Mouse (Mus musculus) lung, embryonic 14.5 days (tissue): Measurements from ENCODE around the gene Cbfa2t2. TPM values are rescaled to one million over a fixed set of nuclear protein-coding genes. Genes with fewer than 3 reads are reported as not detected.

ENCODE experiments used
- ATAC-seq: fragments of 200-750 bp; cut with Nextera tagmentation; 2 replicates; pipeline ENCODE4 v1.8.0; 2017; ENCODE audit warnings: mild to moderate bottlenecking, moderate TSS enrichment, moderate library complexity; ENCODE audit not compliant: insufficient read depth
- DNase-seq: peaks from one replicate; pipeline ENCODE4 v3.0.0-alpha.2; 2015
- H3K27ac ChIP-seq: fragments of 300-500 bp; sonication (generic); 2 replicates; pipeline ENCODE4 v1.5.1; 2014; ENCODE audit warnings: low read depth, mild to moderate bottlenecking, moderate library complexity
- H3K27me3 ChIP-seq: fragments of 300-500 bp; sonication (generic); 2 replicates; pipeline ENCODE4 v1.6.1; 2014; ENCODE audit warnings: low read length, control low read depth; ENCODE audit not compliant: insufficient read depth
- H3K36me3 ChIP-seq: fragments of 300-500 bp; sonication (generic); 2 replicates; pipeline ENCODE4 v1.6.1; 2014; ENCODE audit warnings: control low read depth; ENCODE audit not compliant: insufficient read depth
- H3K4me1 ChIP-seq: fragments of 300-500 bp; sonication (generic); 2 replicates; pipeline ENCODE4 v1.6.1; 2014; ENCODE audit warnings: antibody characterized with exemption, control low read depth; ENCODE audit not compliant: insufficient read depth
- H3K4me2 ChIP-seq: fragments of 300-500 bp; sonication (generic); 2 replicates; pipeline ENCODE4 v1.6.1; 2014; ENCODE audit warnings: mild to moderate bottlenecking
- H3K4me3 ChIP-seq: fragments of 300-500 bp; sonication (generic); 2 replicates; pipeline ENCODE4 v1.5.1; 2014; ENCODE audit warnings: low read depth, low read length
- H3K9ac ChIP-seq: fragments of 300-500 bp; sonication (generic); 2 replicates; pipeline ENCODE4 v1.6.1; 2014
- H3K9me3 ChIP-seq: fragments of 300-500 bp; sonication (generic); 2 replicates; pipeline ENCODE4 v1.6.1; 2016; ENCODE audit warnings: low read depth, low read length, control low read depth
- CTCF ChIP-seq: IDR thresholded peaks from 2 replicates; pipeline ENCODE4 v1.5.1; 2016; ENCODE audit warnings: antibody characterized with exemption, low read depth
- WGBS: fragments of 180-500 bp; shearing (Covaris S2); extraction: QIAGEN DNeasy Blood & Tissue Kit; methylation state at CpG from one replicate; pipeline ENCODE4 v1.1.7; 2014; 5-methylcytosine and 5-hydroxymethylcytosine counted together
- polyA plus RNA-seq: library from polyadenylated mRNA; unstranded; fragments of >200 nt; fragmentation: Nextera tagmentation; extraction: Ambion mirVana; gene quantifications from 2 replicates; pipeline ENCODE4 v1.2.1, GENCODE M21; 2014

Cbfa2t2 gene
- polyA plus RNA-seq, 1 experiment from 2014 or later: 39.8 TPM

GRCm38 (mm10) chr2:154454605-154455004 is 18.3 kb downstream of the Cbfa2t2 start:
- no peaks in the 10 kb centered on the region for H3K27me3 ChIP-seq
- WGBS: 67% methylated on average over 3 of the region's 3 CpGs
- ATAC-seq: no peak
- H3K4me2 ChIP-seq: no peak overlapping the region
- TF ChIP-seq CTCF: no peak
- H3K36me3 ChIP-seq: 0 out of 2 replicates have a peak, but pooled peaks cover 4% of the 10 kb centered on the region
- H3K9me3 ChIP-seq: no peaks in the 10 kb centered on the region
- H3K9ac ChIP-seq: no peak overlapping the region
- peaks cover 3% of the 10 kb centered on the region; the same call in 1 of the 2 replicates for H3K4me1 ChIP-seq
- no peak overlapping the region; the same call in 1 of the 2 replicates for H3K27ac ChIP-seq
- DNase-seq: no peak
- no peak overlapping the region for H3K4me3 ChIP-seq

DNA sequence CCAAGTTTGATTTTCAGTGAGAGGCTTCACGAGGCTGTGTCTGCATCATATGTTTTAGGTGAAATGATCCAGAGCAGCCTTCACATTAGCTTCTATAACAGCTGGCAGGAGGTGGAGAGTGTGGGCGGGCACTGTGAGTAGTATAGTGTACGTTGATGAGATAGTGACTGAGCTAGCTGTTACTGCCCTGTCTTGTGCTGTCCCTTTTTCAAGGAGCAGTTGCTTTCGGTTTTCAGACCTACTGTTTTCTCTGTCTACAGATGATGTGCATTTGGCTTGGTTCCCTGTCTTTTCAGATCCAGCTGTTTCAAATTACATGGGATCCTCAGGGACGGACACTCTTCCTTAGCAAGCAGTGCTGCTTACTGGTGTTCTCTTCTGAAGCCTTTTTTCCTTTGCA is 19.5 kb downstream of the Cbfa2t2 start:
- Histone ChIP-seq H3K36me3 (0 out of 2 replicates have a peak, but pooled peaks cover 4% of the 10 kb centered on the region), H3K4me2 (peak overlapping the region; percentile 37), H3K27me3 (no peaks in the 10 kb centered on the region), H3K4me1 (peaks cover 3% of the 10 kb centered on the region; the same call in 1 of the 2 replicates), H3K4me3 (no peak overlapping the region), H3K9ac (no peak overlapping the region), H3K27ac (peak overlapping the region; percentile 75), H3K9me3 (no peaks in the 10 kb centered on the region)
- WGBS: 32% methylated on average over 5 of the region's 5 CpGs
- DNase-seq: peak; percentile 86
- TF ChIP-seq CTCF: no peak
- peak; percentile 90 for ATAC-seq

DNA sequence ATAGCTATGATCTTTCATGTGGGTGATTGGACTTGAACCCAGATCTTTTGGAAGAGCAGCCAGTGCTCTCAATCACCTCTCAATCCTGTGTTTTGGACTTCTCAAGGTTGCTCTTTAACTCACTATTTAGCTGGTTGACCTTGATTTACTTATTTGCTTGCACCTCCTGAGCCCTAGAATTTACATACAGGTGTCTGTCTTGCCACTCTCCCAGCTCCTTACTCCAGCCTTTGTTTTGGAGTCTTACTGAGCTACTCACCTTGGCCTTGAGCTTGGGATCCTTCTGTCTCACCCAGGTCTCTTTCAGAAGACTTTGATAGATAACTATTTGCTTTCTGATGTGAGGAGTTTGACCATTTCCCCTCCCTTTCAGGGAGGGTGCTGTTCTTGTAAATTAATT is 20.3 kb downstream of the Cbfa2t2 start:
- Histone ChIP-seq H3K27me3 (no peaks in the 10 kb centered on the region), H3K9me3 (no peaks in the 10 kb centered on the region), H3K4me2 (no peak overlapping the region), H3K27ac (no peak overlapping the region), H3K4me1 (peaks cover 3% of the 10 kb centered on the region; the same call in 1 of the 2 replicates), H3K9ac (no peak overlapping the region), H3K4me3 (no peak overlapping the region), H3K36me3 (0 out of 2 replicates have a peak, but pooled peaks cover 4% of the 10 kb centered on the region)
- ATAC-seq (no peak), DNase-seq (no peak)
- TF ChIP-seq CTCF: no peak

- H3K36me3 ChIP-seq: no peaks in the 10 kb centered on the region
- no peak for TF ChIP-seq CTCF
- ATAC-seq (no peak), DNase-seq (no peak)
- no peaks in the 10 kb centered on the region for H3K27me3 ChIP-seq
- no peaks in the 10 kb centered on the region for H3K9me3 ChIP-seq
- no peak overlapping the region for H3K4me3 ChIP-seq
- no peak overlapping the region for H3K9ac ChIP-seq
- no peak overlapping the region for H3K27ac ChIP-seq
- 49% methylated on average over 2 of the region's 2 CpGs for WGBS
- no peak overlapping the region for H3K4me2 ChIP-seq
- peaks cover 7% of the 10 kb centered on the region; the same call in 1 of the 2 replicates for H3K4me1 ChIP-seq
Measured at GRCm38 (mm10) chr2:154459262-154459661, 23.0 kb downstream of the Cbfa2t2 start.

DNA sequence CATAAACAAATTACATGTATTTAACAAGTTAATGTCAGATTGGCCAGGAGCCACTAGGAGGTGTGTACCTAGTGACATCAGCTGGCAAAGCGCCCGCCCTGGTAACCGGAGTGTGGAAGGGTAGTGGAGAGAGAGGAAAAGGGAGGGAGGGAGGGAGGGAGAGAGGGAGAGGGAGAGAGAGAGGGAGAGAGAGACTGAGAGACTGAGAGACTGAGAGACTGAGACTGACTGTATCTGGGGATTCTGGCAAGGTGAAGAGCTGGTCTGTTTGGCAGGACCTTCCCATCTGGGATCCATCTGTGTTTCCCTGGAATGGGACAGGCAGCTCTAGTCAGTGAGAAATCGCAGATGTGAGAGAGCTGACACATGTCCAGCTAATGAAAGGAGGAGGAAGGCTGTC is 23.6 kb downstream of the Cbfa2t2 start:
- H3K9ac ChIP-seq: no peak overlapping the region
- H3K4me2 ChIP-seq: peak overlapping the region; percentile 15; the same call in 1 of the 2 replicates
- no peaks in the 10 kb centered on the region for H3K36me3 ChIP-seq
- DNase-seq (peak; percentile 76), ATAC-seq (peak; percentile 62)
- H3K4me1 ChIP-seq: peaks cover 7% of the 10 kb centered on the region; the same call in 1 of the 2 replicates
- WGBS: 12% methylated on average over 4 of the region's 4 CpGs
- H3K27ac ChIP-seq: no peak overlapping the region
- H3K9me3 ChIP-seq: no peaks in the 10 kb centered on the region
- no peaks in the 10 kb centered on the region for H3K27me3 ChIP-seq
- TF ChIP-seq CTCF: no peak
- no peak overlapping the region for H3K4me3 ChIP-seq

DNA sequence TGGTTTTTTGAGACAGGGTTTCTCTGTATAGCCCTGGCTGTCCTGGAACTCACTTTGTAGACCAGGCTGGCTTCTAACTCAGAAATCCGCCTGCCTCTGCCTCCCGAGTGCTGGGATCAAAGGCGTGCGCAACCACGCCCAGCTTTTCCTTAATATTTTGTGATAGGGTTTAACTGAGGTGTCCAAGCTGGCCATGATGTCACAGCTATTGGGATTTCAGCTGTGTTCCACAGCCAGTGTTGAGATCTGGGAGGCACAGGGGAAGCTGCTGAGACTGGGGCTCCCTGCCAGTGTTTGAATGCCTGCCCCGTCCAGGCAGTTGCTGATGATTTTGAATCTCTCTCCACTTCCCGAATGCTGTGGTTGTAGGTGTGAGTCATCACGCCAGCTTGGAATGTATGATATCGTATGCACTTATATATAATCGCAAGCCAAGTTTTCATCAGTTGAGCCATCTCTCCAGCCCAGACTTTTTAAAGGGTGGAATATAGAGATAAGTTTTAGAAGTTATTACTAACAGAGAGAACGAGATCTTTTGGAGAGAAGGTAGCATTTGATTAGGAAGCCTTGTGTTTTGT is 27.4 kb downstream of the Cbfa2t2 start:
- Histone ChIP-seq H3K4me3 (no peak overlapping the region), H3K4me2 (no peak overlapping the region), H3K4me1 (peaks cover 4% of the 10 kb centered on the region; the same call in 1 of the 2 replicates), H3K9ac (no peak overlapping the region), H3K9me3 (no peaks in the 10 kb centered on the region), H3K27ac (no peak overlapping the region), H3K27me3 (no peaks in the 10 kb centered on the region), H3K36me3 (no peaks in the 10 kb centered on the region)
- DNase-seq (no peak), ATAC-seq (no peak)
- 77% methylated on average over 11 of the region's 11 CpGs for WGBS
- no peak for TF ChIP-seq CTCF

DNA sequence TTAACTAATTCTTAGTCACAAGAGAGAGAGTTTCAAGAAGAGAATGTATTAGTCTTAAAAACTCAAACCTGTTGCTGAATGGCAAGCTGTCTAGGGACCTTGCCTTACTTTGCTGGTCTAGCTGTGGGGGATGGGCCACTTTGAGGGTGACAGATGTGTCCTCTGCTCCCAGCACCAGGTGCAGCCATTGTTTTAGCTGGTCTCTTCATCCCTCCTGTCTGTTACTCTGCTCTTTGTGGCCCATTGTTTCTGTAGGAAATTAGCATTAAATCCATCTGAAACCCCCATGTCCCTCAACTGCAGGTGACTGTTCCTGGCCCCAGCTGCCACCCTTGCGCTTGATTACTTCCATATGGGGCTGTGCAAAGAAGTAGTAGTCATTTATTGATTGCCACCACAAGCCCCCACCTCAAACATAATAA is 29.6 kb downstream of the Cbfa2t2 start:
- TF ChIP-seq CTCF: no peak
- H3K27me3 ChIP-seq: no peaks in the 10 kb centered on the region
- no peak for ATAC-seq
- H3K9me3 ChIP-seq: no peaks in the 10 kb centered on the region
- peaks cover 4% of the 10 kb centered on the region; the same call in 1 of the 2 replicates for H3K4me1 ChIP-seq
- H3K4me2 ChIP-seq: no peak overlapping the region
- no peak overlapping the region for H3K9ac ChIP-seq
- DNase-seq: no peak
- H3K27ac ChIP-seq: no peak overlapping the region
- no peaks in the 10 kb centered on the region for H3K36me3 ChIP-seq
- H3K4me3 ChIP-seq: no peak overlapping the region
- WGBS: 76% methylated on average over 1 of the region's 1 CpGs
